Mouse (Mus musculus) brain, embryonic 18.5 days (tissue): Measurements from ENCODE around the gene Igfbp4.

ENCODE experiments used
- DNase-seq: peaks from one replicate; pipeline ENCODE4 v3.0.0-alpha.2; 2012; ENCODE audit warnings: low read depth, low spot score

Gene Igfbp4

DNA sequence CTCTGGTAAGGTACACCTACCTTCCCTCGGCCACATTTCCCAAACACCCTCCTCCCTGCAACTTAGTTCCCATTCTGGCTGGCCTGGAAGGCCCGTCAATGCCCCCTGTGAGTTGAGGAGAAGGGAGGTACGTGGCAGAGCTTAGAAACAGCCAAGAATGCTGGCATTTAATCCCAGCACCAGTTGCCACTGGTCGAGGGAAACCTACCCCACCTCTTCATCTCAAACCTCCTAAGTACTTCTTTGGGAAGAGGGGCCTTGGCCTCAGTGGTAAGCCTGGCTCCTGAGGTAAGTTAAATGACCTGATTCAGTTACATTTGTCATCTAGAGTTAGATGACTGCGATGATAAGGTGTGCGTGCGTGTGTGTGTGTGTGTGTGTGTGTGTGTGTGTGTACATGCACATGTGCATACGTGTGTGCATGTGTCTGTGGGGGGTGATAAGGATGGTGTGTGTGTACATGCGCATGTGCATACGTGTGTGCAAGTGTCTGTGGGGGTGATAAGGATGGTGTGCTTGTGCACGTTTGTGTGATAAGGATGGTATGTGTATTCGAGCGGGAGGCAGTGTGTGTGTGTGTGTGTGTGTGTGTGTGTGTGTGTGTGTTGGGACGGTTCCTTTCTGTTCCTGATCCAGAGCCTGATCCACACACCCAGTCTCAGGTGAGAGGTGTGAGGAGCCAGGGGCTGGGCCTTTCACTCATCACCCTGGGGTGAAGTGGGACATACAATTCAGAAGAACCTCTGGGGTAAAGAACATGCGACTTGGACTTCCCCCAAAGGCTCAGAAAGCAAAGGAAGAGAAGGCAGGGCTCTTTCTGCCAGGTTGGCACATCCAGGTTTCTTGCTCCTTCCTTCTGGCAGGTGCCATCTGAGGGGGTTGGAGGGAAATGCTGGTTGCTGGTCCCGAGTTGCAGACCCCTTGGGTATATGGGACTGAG lies 1.1 kb downstream of the Igfbp4 start:
- no peak for DNase-seq

DNA sequence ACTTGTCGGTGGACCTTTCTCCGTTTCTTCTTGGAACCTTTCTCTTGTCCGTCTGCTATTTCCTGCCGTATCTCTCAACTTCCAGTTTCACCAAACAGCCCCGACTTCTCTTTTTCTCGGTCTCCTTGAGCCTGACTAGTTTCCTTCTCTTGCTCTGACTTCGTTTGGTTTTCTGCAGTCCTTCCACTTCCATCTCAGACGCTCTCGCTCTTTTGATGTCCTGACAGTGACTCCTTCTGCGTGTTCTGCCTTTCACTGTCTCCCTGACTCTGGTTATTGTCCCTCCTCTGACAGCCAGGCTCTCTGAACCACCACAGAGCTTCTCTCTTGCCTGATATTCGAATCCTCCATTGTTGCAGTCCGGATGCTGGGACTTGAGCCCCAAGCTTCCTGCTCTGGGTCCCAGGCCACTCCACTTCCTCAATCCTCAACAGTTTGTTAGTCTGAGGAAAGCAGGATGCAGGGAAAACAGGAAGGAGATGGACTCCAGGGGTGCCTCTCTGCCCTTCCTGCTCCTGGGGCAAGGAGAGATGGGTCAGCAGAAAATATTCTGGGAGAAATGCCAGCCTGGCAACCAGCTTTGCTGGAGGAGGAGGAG lies 1.9 kb downstream of the Igfbp4 start:
- DNase-seq: no peak

DNA sequence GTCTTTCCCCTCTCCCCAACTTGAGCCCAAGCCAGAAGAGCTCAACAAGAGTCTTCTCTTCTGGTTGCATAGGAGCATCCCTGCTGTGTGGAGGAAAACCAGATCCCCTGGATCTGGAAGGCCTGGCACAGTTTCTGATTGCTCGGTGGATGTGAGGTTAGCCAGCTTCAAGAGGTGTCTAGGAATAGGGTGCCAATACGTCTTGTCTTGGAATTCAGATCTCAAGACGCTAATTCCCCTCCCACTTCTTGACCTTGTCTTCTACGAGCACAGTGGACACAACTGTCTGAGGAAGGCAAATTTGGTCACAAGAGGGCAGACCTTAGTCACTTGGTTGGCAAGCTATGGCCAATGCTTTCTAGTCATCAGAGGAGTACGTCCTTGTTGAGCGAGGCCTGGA lies 2.6 kb downstream of the Igfbp4 start:
- no peak for DNase-seq

DNA sequence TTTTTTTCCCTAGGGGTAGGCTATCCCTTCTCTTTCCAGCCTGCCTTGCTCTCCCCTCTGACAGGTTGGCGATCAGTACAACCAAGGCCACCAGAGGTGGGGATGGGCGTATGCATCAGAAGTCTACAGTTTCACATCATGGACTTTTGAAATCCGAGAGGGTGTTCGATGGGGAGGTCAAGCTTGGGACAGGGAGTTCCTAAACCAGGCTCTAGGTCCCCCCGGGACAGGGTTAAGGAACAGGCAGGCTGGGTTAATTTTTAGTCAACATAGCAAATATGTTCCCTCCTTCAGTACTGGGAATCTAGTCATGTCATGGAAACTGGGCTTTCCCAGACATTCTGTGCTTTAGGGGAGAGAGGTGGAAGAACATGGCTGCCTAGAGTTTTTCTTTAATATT lies 3.3 kb downstream of the Igfbp4 start:
- DNase-seq: no peak

DNA sequence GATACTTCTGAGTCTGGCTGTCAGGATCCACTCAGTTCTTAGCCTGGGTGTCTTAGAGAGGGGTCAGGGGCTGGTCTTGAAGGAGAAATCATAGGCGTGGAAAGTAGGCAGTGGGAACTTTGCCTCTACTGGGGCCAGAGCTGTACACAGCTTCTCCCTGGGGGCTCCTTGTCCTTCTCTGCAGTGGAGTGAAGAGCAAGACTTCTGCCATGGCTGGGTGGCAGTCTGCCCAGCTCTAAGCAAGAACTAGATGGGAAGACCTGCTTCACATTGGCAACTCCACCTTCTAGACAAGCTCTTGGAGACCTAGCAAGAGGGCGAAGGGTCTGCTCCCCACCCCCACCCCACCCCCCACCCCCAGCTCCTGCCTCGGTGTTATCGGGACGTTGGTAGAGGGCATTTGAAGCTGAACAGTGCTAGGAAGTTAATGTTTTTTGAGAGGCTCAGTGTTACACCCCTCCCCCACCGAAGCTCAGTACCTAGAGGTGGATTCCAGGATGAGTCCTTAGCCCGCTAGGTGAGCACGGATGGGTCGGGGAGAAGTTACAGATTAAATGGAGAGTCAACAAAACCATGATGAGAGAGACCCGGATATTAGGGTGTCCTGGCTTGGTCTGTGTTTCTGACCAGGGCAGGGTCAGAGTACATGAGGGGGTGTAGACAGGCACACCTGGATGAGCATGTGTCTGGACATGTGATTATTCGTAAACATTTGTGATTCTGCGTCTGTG lies 4.3 kb downstream of the Igfbp4 start:
- no peak for DNase-seq

DNA sequence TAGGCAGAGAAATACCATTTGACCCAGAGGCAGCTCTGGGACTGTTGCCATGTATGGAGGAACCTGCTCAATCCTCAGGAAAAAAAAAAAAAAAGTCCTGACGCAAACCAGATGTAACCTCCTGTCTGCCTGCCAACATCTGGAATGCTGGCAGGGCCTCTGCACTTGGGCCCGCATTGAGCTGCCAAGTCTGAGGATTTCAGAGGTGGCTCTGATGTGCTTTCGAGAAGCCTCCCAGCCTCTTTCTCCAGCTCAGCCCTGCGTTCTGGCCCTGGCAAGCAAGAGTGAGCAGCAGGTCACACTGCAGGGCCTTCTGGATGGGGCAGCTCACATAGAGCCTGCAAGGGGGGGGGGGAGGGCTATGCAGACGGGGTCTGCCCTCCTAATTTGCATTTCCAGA lies 6.1 kb downstream of the Igfbp4 start:
- no peak for DNase-seq

DNA sequence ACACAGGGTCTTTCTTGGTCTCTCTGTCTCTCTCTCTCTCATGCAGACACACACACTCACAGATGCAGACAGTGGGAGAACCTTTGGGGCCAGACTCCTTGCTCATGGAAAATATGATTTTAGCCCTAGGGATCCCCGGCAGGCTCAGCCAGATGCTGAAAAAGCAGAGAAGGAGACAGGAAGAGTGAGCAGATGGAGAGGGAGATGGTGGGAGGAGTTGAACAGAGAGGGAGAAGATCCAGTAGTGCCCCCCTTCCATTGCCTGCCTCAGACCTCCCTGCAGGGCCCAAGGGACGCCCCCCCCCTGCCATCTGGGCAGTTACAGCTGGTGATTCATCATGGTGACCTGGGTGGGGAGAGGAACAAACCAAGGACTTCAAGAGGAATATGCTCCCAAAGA lies 6.6 kb downstream of the Igfbp4 start:
- no peak for DNase-seq

DNA sequence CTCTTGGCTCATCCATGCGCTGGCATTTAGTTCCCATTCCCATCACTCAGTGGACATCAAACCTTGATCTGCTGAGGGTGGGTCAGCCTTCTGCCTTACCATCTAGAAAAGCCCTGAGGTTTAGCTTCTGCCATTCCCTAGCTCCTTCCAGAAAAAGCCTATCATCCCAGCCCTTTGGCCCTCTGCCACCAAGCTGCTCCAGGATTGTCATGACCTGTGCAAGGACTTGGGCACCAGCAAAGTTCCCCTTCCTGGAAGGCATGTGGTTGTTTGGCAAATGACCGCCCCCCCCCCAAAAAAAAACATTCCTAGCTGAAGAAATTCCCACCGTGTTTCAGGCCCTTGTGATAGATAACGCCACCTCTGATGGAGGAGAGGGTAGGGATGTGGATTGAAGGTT lies 14.1 kb downstream of the Igfbp4 start:
- no peak for DNase-seq

DNA sequence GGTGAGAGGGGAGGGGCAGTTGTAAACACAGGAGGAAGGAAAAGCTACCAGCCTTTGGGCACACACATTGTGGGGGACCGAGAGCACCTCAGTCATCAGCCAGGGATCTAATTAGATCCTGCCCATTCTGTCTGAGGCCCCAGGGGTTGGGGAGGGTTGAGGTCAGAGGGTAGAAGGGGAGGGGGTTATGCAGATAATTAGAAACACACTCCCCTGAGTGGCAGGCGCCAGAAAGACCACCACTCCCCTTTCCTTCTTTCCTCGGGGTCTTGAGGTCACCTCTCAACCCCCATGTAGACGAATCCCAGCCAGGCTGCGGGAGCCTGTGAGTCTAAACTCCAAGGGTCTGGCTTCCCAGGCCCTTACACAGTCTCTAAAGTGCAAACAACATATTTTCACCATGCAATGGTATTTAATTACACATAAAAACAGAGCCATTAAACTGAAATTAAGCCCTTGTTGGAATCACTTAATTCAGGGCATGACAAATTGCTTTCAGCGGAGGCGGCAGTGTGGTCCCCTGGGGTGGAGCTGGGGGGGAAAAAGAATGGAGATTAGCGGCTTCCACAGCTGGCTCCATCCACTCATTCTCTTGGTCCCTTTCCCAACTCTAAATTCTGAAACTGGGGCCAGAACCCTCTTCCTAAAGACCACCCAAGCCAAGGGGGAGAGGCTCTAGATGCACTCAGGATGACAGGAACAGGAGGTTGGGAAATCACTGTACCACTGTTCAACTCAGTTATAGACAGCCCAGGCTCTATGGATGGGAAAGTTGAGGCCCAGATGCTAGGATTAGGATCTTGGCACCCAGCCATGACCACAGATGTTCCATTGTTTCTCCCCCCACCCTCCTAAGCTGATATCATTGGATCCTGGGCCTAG lies 14.8 kb downstream of the Igfbp4 start:
- DNase-seq: no peak

DNA sequence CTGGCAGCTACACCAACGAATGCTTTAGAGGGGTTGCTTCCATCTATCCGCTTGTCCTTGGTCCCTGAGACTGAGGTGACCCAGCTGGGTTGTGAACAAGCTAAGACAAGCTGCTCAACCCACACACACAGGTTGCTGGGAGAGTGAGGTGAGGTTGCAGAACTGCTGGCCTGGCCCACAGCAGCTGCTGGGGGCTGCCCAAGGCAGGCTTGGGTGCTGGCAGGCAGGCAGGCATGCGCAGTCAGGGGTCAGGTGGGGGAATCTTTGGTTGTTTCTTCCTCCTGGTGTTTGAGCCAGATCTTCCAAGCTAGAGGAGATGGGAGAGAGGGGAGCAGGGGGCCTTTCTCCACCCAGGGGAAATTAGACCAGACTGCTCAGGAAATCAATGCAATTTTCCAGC lies 19.4 kb downstream of the Igfbp4 start:
- DNase-seq: no peak

DNA sequence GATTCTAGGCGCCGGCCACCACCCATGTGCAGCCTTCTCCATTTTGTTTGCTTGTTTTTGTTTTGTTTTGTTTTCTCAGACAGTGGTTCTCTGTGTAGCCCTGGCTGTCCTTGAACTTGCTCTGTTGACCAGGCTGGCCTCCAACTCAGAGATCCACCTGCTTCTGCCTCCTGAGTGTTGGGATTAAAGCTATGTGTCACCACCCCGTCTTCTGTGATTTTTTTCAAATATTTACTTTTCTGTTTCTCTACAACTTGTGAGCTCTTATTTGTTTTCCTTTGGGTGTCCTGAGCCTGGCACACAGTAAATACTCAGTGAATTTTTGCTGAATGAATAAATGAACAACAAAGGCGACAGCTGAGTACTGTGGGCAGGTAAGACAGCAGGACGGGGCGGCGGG lies 21.6 kb downstream of the Igfbp4 start:
- DNase-seq: no peak

DNA sequence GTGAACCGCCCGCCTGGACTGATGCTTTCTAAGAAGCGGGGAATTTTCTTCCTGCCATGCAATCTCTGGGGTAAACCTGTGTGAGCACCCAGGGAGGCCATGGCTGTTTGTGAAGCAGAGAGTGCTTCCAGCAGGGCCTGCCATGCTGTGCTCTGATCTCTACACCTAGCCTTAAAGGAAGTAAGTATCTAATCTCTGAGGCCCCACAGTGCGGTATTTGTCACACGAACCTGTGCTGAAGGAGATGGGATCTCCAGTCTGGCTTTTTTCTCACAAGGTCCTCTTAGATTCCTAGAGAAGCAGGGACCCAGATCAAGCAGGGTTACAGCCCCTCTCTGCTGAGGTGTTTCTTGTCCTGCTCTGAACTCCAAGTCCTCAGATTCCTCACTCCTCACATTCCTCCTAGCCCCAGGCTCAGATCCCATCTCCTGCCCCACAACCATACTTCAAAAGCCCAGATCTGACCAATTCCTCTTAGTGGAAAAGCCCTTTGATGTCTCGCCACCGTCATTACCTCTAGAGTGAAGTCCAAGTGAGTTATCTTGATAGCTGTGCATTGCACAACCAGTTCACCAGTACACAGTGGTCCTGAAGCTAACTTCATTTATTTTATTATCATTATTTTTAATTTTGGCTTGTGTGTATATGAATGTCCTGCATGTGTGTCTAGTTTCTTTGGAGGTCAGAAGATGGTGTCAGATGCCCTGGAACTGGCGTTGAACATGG lies 22.5 kb downstream of the Igfbp4 start:
- DNase-seq: no peak

DNA sequence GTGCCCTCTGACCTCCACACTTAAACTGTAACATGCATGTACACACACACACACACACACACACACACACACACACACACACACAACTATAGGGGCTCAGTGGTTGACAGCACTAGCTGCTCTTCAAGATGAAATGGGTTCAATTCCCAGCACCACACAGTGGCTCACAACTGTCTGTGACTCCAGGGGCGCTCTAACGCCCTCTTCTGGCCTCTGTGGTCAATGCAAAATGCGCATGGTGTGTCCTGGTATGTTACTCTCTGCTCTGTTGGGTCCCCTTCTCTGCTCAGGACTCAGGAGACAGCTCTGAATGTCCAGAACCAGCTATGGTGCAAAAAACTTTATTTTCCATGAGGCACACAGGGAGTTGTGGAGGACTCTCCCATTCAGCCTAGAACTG lies 24.3 kb downstream of the Igfbp4 start:
- DNase-seq: no peak

DNA sequence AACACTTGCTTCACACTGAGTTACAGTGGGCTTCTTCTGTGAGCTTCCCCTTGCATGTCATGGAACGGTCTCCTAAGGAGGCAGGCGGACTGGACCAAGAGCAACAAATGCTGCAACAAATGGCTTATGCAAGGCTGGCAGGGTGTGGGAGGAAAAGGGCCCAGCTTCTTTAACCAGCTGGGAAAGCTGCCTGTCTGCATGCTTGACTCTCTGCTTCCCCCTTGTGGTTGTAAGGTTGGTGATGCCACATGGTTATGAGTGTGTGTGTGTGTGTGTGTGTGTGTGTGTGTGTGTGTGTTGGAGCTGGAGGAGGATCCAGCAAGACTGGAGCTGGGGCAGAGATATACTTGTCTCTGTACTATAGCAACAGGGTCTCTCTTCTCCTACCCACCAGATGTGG lies 24.9 kb downstream of the Igfbp4 start:
- no peak for DNase-seq

DNA sequence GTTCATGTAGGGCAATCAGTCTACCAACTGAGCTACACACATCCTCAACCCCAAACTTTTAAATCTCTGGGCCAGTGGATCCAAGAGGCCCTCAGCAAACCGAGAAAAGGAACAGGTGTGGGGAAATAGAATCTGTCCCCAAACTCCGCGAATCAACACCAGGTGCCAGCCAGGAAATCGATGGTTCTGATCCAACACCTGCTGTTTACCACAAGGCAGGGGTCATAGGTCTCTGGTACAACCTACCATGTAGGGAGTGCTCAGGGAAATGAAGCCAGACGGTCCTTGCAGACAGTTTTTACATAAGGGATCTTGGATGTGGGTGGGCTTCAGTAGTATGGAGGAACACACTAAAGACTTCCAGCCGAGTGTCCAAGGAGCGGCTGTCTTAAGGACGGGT lies 26.5 kb downstream of the Igfbp4 start:
- no peak for DNase-seq

DNA sequence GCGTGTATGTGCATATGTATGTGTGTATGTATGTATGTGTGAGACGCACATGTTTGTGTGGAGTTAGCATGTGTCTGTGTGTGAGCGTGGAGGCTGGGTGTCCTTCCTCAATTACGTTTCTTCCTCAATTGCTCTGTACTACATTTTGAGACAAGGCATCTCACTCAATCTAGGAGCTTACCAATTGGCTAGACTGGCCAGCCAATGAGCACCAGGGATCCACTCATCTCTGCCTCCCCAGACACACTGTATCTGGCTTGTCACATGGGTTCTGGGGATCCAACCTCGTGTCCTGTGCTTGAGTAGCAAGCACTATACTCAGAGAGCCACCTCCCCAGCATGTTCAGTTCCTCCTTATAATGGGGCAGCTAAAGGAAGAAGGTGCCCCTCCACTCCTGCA lies 27.4 kb downstream of the Igfbp4 start:
- DNase-seq: no peak

DNA sequence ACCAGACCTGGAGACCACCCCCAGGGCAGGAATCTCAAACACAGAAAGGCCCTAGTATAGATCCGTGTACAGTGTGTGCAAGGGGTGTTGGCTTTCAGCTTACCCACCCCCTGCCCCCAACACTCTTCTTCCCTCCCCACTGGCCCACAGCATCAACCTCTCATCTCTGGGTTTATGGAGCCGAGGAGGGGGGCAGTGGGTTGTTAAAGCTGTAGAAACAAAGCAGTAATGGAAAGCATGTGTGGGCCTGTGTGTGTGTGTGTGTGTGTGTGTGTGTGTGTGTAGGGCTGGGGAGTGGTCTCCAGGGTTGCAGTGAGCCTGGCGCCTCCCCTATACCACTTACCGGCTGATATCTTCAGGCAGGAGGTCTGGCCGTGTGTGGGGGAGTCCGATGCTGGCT lies 30.8 kb downstream of the Igfbp4 start:
- DNase-seq: no peak

DNA sequence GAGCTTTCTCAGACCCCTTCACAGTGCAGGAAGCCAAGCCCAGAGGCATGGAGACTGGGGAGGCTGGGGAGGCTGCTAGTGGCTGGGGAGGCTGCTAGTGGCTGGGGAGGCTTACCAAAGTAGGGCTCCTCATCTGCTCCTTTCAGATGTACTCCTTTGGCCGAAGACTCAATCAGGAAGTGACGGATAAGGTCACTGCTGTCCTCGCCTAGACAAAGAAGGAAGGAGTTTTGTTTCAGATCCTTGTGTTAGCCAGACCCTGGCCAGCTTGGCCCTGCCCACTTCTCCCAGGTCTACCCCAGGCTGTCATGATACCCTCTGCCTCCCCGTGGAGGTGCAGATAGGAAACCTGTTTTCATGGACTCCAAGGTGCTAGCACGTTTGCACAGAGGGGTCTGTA lies 32.7 kb downstream of the Igfbp4 start:
- no peak for DNase-seq

DNA sequence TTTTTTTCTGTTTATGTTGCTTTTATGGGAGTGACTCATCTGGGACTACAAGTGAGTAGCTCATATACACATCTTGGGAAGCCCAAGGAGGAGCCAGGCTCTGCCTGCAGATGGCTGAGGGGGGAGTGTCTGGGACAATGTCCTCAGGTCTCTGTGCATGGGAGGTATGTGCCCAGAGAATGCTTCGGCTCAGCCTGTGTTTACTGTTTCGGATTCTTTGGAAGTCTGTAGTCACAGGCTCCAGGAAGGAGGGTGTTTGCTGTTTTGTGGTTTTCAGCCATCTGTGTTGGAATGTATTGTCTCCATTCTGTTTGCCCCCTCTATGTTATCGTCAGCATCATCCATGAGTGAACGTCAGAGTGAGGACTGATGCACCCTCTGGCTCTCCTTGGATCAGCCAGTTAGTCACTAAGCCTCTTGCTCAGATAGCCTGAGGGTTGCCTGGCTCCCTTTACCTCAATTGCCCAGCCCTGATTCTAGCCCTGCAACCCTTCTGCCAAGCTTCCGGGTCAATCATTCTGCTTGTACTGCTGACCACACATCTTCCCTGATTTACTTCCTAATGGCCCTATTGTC lies 35.8 kb downstream of the Igfbp4 start:
- DNase-seq: no peak

DNA sequence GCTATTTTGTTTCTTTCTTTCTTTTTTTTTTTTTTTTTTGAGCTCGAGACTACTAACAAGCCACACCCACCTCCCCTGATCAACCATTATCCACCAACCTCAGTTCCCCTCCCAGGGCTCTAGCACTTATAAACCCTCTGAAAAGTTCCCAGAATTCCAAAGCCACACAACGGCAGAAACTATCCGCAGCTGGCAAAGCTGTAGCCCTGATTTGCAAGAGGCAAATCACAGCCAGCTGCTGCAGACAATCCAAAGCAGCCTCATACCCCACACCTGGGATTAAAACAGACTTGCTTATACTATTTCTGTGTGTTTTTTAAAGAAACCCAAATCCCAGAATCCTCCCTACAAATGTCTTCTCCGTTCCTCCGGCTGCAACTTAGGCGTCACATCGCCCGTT lies 36.8 kb downstream of the Igfbp4 start:
- DNase-seq: no peak
